In the genomic region with DNA sequence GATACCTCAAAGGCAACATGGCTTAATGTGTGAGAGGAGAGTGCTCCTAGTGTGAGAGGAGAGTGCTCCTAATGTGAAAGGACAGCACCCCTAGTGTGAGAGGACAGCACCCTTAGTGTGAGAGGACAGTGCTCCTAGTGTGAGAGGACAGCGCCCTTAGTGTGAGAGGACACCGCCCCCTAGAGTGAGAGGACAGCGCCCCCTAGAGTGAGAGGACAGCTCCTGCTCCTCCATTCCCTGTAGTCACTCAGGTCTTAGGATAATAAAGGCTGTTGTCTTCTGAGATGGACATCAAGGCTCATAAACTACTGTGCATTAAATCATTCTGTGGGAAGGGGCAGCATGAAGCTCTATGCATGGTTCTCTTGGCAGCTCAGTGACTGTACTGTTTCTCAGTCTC, we compare ENCODE assay signal across 9 mouse cellular contexts. TPM values are rescaled to one million over a fixed set of nuclear protein-coding genes. Genes with fewer than 3 reads are reported as not detected.
DNase-seq lines count a peak whose midpoint lies in the region.
"Had no signal": no experiment of that assay in that cellular context is flagged by ENCODE, and none has a peak within 500 bp of the region (broad histone marks: within the 10 kb centered on the region; RNA-seq: fewer than 3 reads in every experiment).

No protein-coding gene starts in this region.

- DNase-seq in layer of hippocampus, postnatal 10 days (ENCODE audit: low spot score in 2 of 2): peak; percentile 53 to 58
- no peak for DNase-seq in layer of hippocampus, adult 18-20 months (ENCODE audit: low spot score in 2 of 2)
- peak; percentile 51 for DNase-seq in R1 (ENCODE audit: low read depth, low spot score)
- peak; percentile 61 to 72 for DNase-seq in cerebellum, postnatal 25 days
- peak; percentile 66 to 82 for DNase-seq in kidney, postnatal 36 days
- peak; percentile 38 for DNase-seq in thymus, postnatal 0 days (ENCODE audit: low spot score)
- DNase-seq in ovary, postnatal 36 days (ENCODE audit: low spot score): no peak
- no peak for DNase-seq in urinary bladder, adult 18-20 months (ENCODE audit: low spot score in 2 of 2)

RNA-seq across cellular contexts. Expression of a gene that starts 12.1 kb away (rescaled TPM):
- total RNA-seq in layer of hippocampus, postnatal 10 days (2021): 10 to 100 TPM; 22.2 to 27.4 TPM
- total RNA-seq in layer of hippocampus, adult 18-20 months (2021): 10 to 100 TPM; 29.7 to 30.0 TPM
- polyA plus RNA-seq in thymus, postnatal 0 days (2015; fragmentation: Nextera tagmentation; extraction: Ambion mirVana): 2.4 and 2.5 TPM in 2 replicates

RNA-seq across cellular contexts. Expression of a gene that starts 15.1 kb away (rescaled TPM):
- not detected for total RNA-seq in layer of hippocampus, postnatal 10 days (2021)
- total RNA-seq in layer of hippocampus, adult 18-20 months (2021): not detected
- polyA plus RNA-seq in thymus, postnatal 0 days (2015; fragmentation: Nextera tagmentation; extraction: Ambion mirVana): 3.4 and 5.5 TPM in 2 replicates

RNA-seq across cellular contexts. Expression of a gene that starts 21.8 kb away (rescaled TPM):
- 100 to 1,000 TPM; 109 to 123 TPM for total RNA-seq in layer of hippocampus, postnatal 10 days (2021)
- 10 to 100 TPM; 94.9 to 98.7 TPM for total RNA-seq in layer of hippocampus, adult 18-20 months (2021)
- polyA plus RNA-seq in thymus, postnatal 0 days (2015; fragmentation: Nextera tagmentation; extraction: Ambion mirVana): 251 and 253 TPM in 2 replicates

RNA-seq across cellular contexts. Expression of a gene that starts 23.0 kb away (rescaled TPM):
- total RNA-seq in layer of hippocampus, postnatal 10 days (2021): 1 to 10 TPM; 5.6 to 6.7 TPM
- 1 to 10 TPM; 7.1 to 8.1 TPM for total RNA-seq in layer of hippocampus, adult 18-20 months (2021)
- polyA plus RNA-seq in thymus, postnatal 0 days (2015; fragmentation: Nextera tagmentation; extraction: Ambion mirVana): 6.3 and 7.1 TPM in 2 replicates

RNA-seq across cellular contexts. Expression of a gene that starts 43.6 kb away (rescaled TPM):
- not detected for total RNA-seq in layer of hippocampus, postnatal 10 days (2021)
- total RNA-seq in layer of hippocampus, adult 18-20 months (2021): not detected
- polyA plus RNA-seq in thymus, postnatal 0 days (2015; fragmentation: Nextera tagmentation; extraction: Ambion mirVana): not detected in 2 replicates
- total RNA-seq: gastrocnemius, adult 8-10 months had no signal

Comparison
In these comparisons a context has a peak if more than half of its experiments do, and no peak if none do; other contexts are left out.
1. DNase-seq: peak in layer of hippocampus, postnatal 10 days (2 of 2), R1 (single experiment), cerebellum, postnatal 25 days (2 of 2), kidney, postnatal 36 days (2 of 2) and thymus, postnatal 0 days (single experiment); none in layer of hippocampus, adult 18-20 months (0 of 2), ovary, postnatal 36 days (single experiment) and urinary bladder, adult 18-20 months (0 of 2).